10 mouse cellular contexts compared by ENCODE assay signal in the genomic region with DNA sequence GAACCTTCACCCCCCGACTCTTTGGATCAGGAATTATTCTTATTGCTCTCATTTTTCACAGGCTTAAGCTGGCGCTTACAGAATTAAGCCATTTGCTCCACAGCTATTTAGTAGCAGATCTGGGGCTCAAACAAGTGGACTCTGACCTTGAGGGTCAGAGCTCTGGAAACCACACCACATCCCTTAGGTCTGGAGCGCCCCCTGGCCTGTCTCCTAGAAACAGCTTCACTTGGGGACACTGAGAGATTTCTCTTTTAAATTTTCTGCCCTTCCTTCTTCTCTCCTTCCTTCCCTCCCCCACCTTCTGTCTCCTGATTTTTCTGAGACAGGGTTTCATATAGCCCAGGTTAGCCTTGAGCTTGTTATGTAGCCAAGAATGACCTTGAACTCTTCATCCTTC. TPM values are rescaled to one million over a fixed set of nuclear protein-coding genes. Genes with fewer than 3 reads are reported as not detected.
DNase-seq lines count a peak whose midpoint lies in the region; ATAC-seq and TF ChIP-seq lines count a peak whose summit lies in the region.
"Had no signal": no experiment of that assay in that cellular context is flagged by ENCODE, and none has a peak within 500 bp of the region (broad histone marks: within the 10 kb centered on the region; RNA-seq: fewer than 3 reads in every experiment).

No protein-coding gene starts in this region.

- peak; percentile 47 for DNase-seq in forebrain, embryonic 10.5 days (ENCODE audit: extremely low spot score, low spot score)
- DNase-seq in midbrain, embryonic 11.5 days (ENCODE audit: low spot score, missing footprints) = peak; percentile 96
- DNase-seq in brain, adult 2 months (ENCODE audit: low read depth, low spot score) = peak; percentile 69
- peak; percentile 63 to 84 for DNase-seq in kidney, adult 8-10 months
- peak; percentile 59 for DNase-seq in midbrain, postnatal 0 days (ENCODE audit: low spot score)
- no peak for DNase-seq in ovary, adult 18-20 months (ENCODE audit: low spot score)

- no peaks in the 10 kb centered on the region for H3K9me3 ChIP-seq in forebrain, embryonic 10.5 days
- no peaks in the 10 kb centered on the region for H3K9me3 ChIP-seq in forebrain, embryonic 16.5 days (ENCODE audit: control insufficient read depth, low read length)
- no peaks in the 10 kb centered on the region for H3K9me3 ChIP-seq in midbrain, embryonic 11.5 days (ENCODE audit: control insufficient read depth, low read length)
- no peaks in the 10 kb centered on the region for H3K9me3 ChIP-seq in midbrain, embryonic 15.5 days
- H3K9me3 ChIP-seq in midbrain, postnatal 0 days (ENCODE audit: low read length) = no peaks in the 10 kb centered on the region
- H3K9me3 ChIP-seq: heart, embryonic 13.5 days had no signal

- no peaks in the 10 kb centered on the region for H3K36me3 ChIP-seq in forebrain, embryonic 10.5 days (replicated peaks)
- no peaks in the 10 kb centered on the region for H3K36me3 ChIP-seq in forebrain, embryonic 16.5 days (ENCODE audit: control insufficient read depth, insufficient read depth)
- H3K36me3 ChIP-seq in midbrain, embryonic 11.5 days (ENCODE audit: control insufficient read depth, insufficient read depth, low read length) = no peaks in the 10 kb centered on the region
- H3K36me3 ChIP-seq in midbrain, embryonic 15.5 days (replicated peaks) = no peaks in the 10 kb centered on the region
- no peaks in the 10 kb centered on the region for H3K36me3 ChIP-seq in midbrain, postnatal 0 days (ENCODE audit: insufficient read depth, low read length)
- H3K36me3 ChIP-seq: heart, embryonic 13.5 days had no signal

- WGBS in forebrain, embryonic 10.5 days = 30% methylated on average over 3 of the region's 3 CpGs
- WGBS in forebrain, embryonic 16.5 days = 33% methylated on average over 3 of the region's 3 CpGs
- 14% methylated on average over 3 of the region's 3 CpGs for WGBS in midbrain, embryonic 11.5 days
- WGBS in midbrain, embryonic 15.5 days = 7% methylated on average over 3 of the region's 3 CpGs
- 7% methylated on average over 3 of the region's 3 CpGs for WGBS in midbrain, postnatal 0 days

- H3K4me1 ChIP-seq in forebrain, embryonic 10.5 days = peaks cover 28% of the 10 kb centered on the region
- no peaks in the 10 kb centered on the region for H3K4me1 ChIP-seq in forebrain, embryonic 16.5 days (replicated peaks; ENCODE audit: control insufficient read depth, insufficient read depth, low read length)
- no peaks in the 10 kb centered on the region for H3K4me1 ChIP-seq in midbrain, embryonic 11.5 days (ENCODE audit: control insufficient read depth, insufficient read depth, low read length)
- 0 out of 2 replicates have a peak, but pooled peaks cover 5% of the 10 kb centered on the region for H3K4me1 ChIP-seq in midbrain, embryonic 15.5 days
- no peaks in the 10 kb centered on the region for H3K4me1 ChIP-seq in midbrain, postnatal 0 days (ENCODE audit: insufficient read depth, low read length)
- H3K4me1 ChIP-seq: heart, embryonic 13.5 days had no signal

- H3K4me2 ChIP-seq in forebrain, embryonic 16.5 days (ENCODE audit: low read length) = no peak overlapping the region
- H3K4me2 ChIP-seq in midbrain, embryonic 11.5 days = no peak overlapping the region
- no peak overlapping the region for H3K4me2 ChIP-seq in midbrain, embryonic 15.5 days
- no peak overlapping the region for H3K4me2 ChIP-seq in midbrain, postnatal 0 days (ENCODE audit: low read depth, low read length, poor library complexity, severe bottlenecking)
- H3K4me2 ChIP-seq: heart, embryonic 13.5 days had no signal

- no peak overlapping the region for H3K27ac ChIP-seq in forebrain, embryonic 10.5 days
- no peak overlapping the region for H3K27ac ChIP-seq in forebrain, embryonic 16.5 days (ENCODE audit: low read length)
- H3K27ac ChIP-seq in midbrain, embryonic 11.5 days (ENCODE audit: low read depth, low read length) = no peak overlapping the region
- no peak overlapping the region for H3K27ac ChIP-seq in midbrain, embryonic 15.5 days
- no peak overlapping the region for H3K27ac ChIP-seq in midbrain, postnatal 0 days (ENCODE audit: low read depth, low read length)
- H3K27ac ChIP-seq: heart, embryonic 13.5 days had no signal

- H3K4me3 ChIP-seq in forebrain, embryonic 10.5 days = no peak overlapping the region
- H3K4me3 ChIP-seq in forebrain, embryonic 16.5 days (replicated peaks; ENCODE audit: low read length) = no peak overlapping the region
- H3K4me3 ChIP-seq in midbrain, embryonic 11.5 days (ENCODE audit: low read depth, low read length) = no peak overlapping the region
- H3K4me3 ChIP-seq in midbrain, embryonic 15.5 days = no peak overlapping the region
- H3K4me3 ChIP-seq in midbrain, postnatal 0 days (ENCODE audit: low read depth, low read length) = no peak overlapping the region
- H3K4me3 ChIP-seq: heart, embryonic 13.5 days had no signal

- no peak for ATAC-seq in forebrain, embryonic 16.5 days
- ATAC-seq in midbrain, embryonic 11.5 days (ENCODE audit: low FRiP score) = no peak
- ATAC-seq in midbrain, embryonic 15.5 days (replicated peaks) = no peak
- ATAC-seq in midbrain, postnatal 0 days (ENCODE audit: low FRiP score) = no peak

- H3K27me3 ChIP-seq in forebrain, embryonic 10.5 days (ENCODE audit: poor library complexity, severe bottlenecking) = peaks cover 37% of the 10 kb centered on the region
- H3K27me3 ChIP-seq in forebrain, embryonic 16.5 days (replicated peaks; ENCODE audit: control insufficient read depth, insufficient read depth, low read length) = no peaks in the 10 kb centered on the region
- peaks cover 5% of the 10 kb centered on the region; the same call in 1 of the 2 replicates for H3K27me3 ChIP-seq in midbrain, embryonic 11.5 days (ENCODE audit: control insufficient read depth, insufficient read depth, low read length)
- H3K27me3 ChIP-seq in midbrain, embryonic 15.5 days (replicated peaks) = no peaks in the 10 kb centered on the region
- no peaks in the 10 kb centered on the region for H3K27me3 ChIP-seq in midbrain, postnatal 0 days (ENCODE audit: insufficient read depth, low read length)

- no peak overlapping the region for H3K9ac ChIP-seq in forebrain, embryonic 16.5 days (replicated peaks; ENCODE audit: low read depth, low read length)
- no peak overlapping the region for H3K9ac ChIP-seq in midbrain, embryonic 11.5 days (ENCODE audit: low read length)
- H3K9ac ChIP-seq in midbrain, embryonic 15.5 days = no peak overlapping the region
- H3K9ac ChIP-seq in midbrain, postnatal 0 days (replicated peaks; ENCODE audit: low read length, poor library complexity, severe bottlenecking) = no peak overlapping the region
- H3K9ac ChIP-seq: heart, embryonic 13.5 days had no signal

- TF ChIP-seq CTCF in midbrain, postnatal 0 days (IDR thresholded peaks at IDR 0.05) = peak; percentile 69

RNA-seq across cellular contexts. Expression of a gene that starts 10.9 kb away (rescaled TPM):
- 83.7 and 86.4 TPM in 2 replicates for polyA plus RNA-seq in forebrain, embryonic 10.5 days (2016; fragmentation: Nextera tagmentation; extraction: Ambion mirVana)
- 107 and 115 TPM in 2 replicates for polyA plus RNA-seq in forebrain, embryonic 16.5 days (2015; fragmentation: Nextera tagmentation; extraction: Ambion mirVana)
- polyA plus RNA-seq in midbrain, embryonic 11.5 days (2014; fragmentation: Nextera tagmentation; extraction: Ambion mirVana) = 79.9 and 83.1 TPM in 2 replicates
- polyA plus RNA-seq in midbrain, embryonic 15.5 days (2015; fragmentation: Nextera tagmentation; extraction: Ambion mirVana) = 111 and 115 TPM in 2 replicates
- 98.6 and 99.4 TPM in 2 replicates for total RNA-seq in midbrain, postnatal 0 days (2014; rRNA removed)
- 77.2 and 80.2 TPM in 2 replicates for polyA plus RNA-seq in midbrain, postnatal 0 days (2015; fragmentation: Nextera tagmentation; extraction: Ambion mirVana)

RNA-seq across cellular contexts. Expression of a gene that starts 31.3 kb away (rescaled TPM):
- polyA plus RNA-seq in forebrain, embryonic 10.5 days (2016; fragmentation: Nextera tagmentation; extraction: Ambion mirVana) = 4.7 and 4.9 TPM in 2 replicates
- 6.3 and 6.6 TPM in 2 replicates for polyA plus RNA-seq in forebrain, embryonic 16.5 days (2015; fragmentation: Nextera tagmentation; extraction: Ambion mirVana)
- polyA plus RNA-seq in midbrain, embryonic 11.5 days (2014; fragmentation: Nextera tagmentation; extraction: Ambion mirVana) = 9.0 and 10.1 TPM in 2 replicates
- 8.5 and 10.9 TPM in 2 replicates for polyA plus RNA-seq in midbrain, embryonic 15.5 days (2015; fragmentation: Nextera tagmentation; extraction: Ambion mirVana)
- 4.8 and 10.2 TPM in 2 replicates for total RNA-seq in midbrain, postnatal 0 days (2014; rRNA removed)
- polyA plus RNA-seq in midbrain, postnatal 0 days (2015; fragmentation: Nextera tagmentation; extraction: Ambion mirVana) = 3.8 and 4.3 TPM in 2 replicates
- total RNA-seq: ES-E14 had no signal

RNA-seq across cellular contexts. Expression of a gene that starts 49.5 kb away (rescaled TPM):
- polyA plus RNA-seq in forebrain, embryonic 10.5 days (2016; fragmentation: Nextera tagmentation; extraction: Ambion mirVana) = 74.9 and 75.4 TPM in 2 replicates
- 60.3 and 62.4 TPM in 2 replicates for polyA plus RNA-seq in forebrain, embryonic 16.5 days (2015; fragmentation: Nextera tagmentation; extraction: Ambion mirVana)
- polyA plus RNA-seq in midbrain, embryonic 11.5 days (2014; fragmentation: Nextera tagmentation; extraction: Ambion mirVana) = 49.5 and 49.7 TPM in 2 replicates
- polyA plus RNA-seq in midbrain, embryonic 15.5 days (2015; fragmentation: Nextera tagmentation; extraction: Ambion mirVana) = 72.8 and 74.1 TPM in 2 replicates
- total RNA-seq in midbrain, postnatal 0 days (2014; rRNA removed) = 89.6 and 98.9 TPM in 2 replicates
- 68.7 and 69.3 TPM in 2 replicates for polyA plus RNA-seq in midbrain, postnatal 0 days (2015; fragmentation: Nextera tagmentation; extraction: Ambion mirVana)

RNA-seq across cellular contexts. Expression of a gene that starts 50.9 kb away (rescaled TPM):
- 20.3 and 21.1 TPM in 2 replicates for polyA plus RNA-seq in forebrain, embryonic 10.5 days (2016; fragmentation: Nextera tagmentation; extraction: Ambion mirVana)
- polyA plus RNA-seq in forebrain, embryonic 16.5 days (2015; fragmentation: Nextera tagmentation; extraction: Ambion mirVana) = 12.3 and 13.4 TPM in 2 replicates
- polyA plus RNA-seq in midbrain, embryonic 11.5 days (2014; fragmentation: Nextera tagmentation; extraction: Ambion mirVana) = 24.1 and 25.6 TPM in 2 replicates
- 10.1 and 10.3 TPM in 2 replicates for polyA plus RNA-seq in midbrain, embryonic 15.5 days (2015; fragmentation: Nextera tagmentation; extraction: Ambion mirVana)
- 15.1 and 18.2 TPM in 2 replicates for total RNA-seq in midbrain, postnatal 0 days (2014; rRNA removed)
- 4.2 TPM in 2 replicates for polyA plus RNA-seq in midbrain, postnatal 0 days (2015; fragmentation: Nextera tagmentation; extraction: Ambion mirVana)
